Mouse (Mus musculus) thymus, adult 2 months (tissue): ENCODE measurements at regions not wholly inside any gene's neighbourhood (a gene's known extent, or its start where the extent isn't known, plus 50 kb on each side); places are given as distances from the start of the nearest gene placed in this dataset.

Experiments used
- CTCF ChIP-seq: fragments of 200-500 bp; IDR thresholded peaks from 2 replicates; pipeline ENCODE4 v1.5.1; 2012; ENCODE audit warnings: mild to moderate bottlenecking, control low read depth, low read length, moderate library complexity, borderline replicate concordance; ENCODE audit not compliant: control insufficient read depth, poor library complexity, insufficient read depth; ENCODE audit errors: extremely low read depth
- POLR2A ChIP-seq: fragments of 200-500 bp; IDR thresholded peaks from 2 replicates; pipeline ENCODE4 v1.6.1; 2012; ENCODE audit warnings: mild to moderate bottlenecking, low read length, control low read depth, moderate library complexity; ENCODE audit not compliant: control insufficient read depth, poor library complexity, insufficient read depth; ENCODE audit errors: extremely low read depth

GRCm38 (mm10) chr15:11610043-11610670 is 210.7 kb upstream of the Tars start:
- TF ChIP-seq CTCF (no peak), POLR2A (no peak)
